Mouse (Mus musculus) T-helper 17 cell (primary cell): ENCODE measurements around the gene Bpifb9a.
"Not testable (repeated sequence)": the region's sequence is repeated elsewhere in the genome, so short reads cannot be mapped to it uniquely, and the experiment has no call there.

Experiments
- in situ Hi-C, 2 experiments: fragments of 300-600 bp; cut with MboI, MseI; formaldehyde crosslinking; loops; 1 replicate in 1 of 2; 2 replicates in 1 of 2; pipeline ENCODE4 v1.15.1; 2025; ENCODE audit warnings: high pct_unique_total_duplicates in 2 of 2

The Bpifb9a gene

GRCm38 (mm10) chr2:154301763-154302162, 44.1 kb downstream of the Bpifb9a start:
- in situ Hi-C loops, result no loop called here

- in situ Hi-C loops, result loop anchor here (5.0 kb wide), 1 partner anchor 47 kb away; the partner anchor contains the start of gene Bpifb9a (in 2 of the 2)
Measured at GRCm38 (mm10) chr2:154304604-154305003, 47.0 kb downstream of the Bpifb9a start.

GRCm38 (mm10) chr2:154306927-154307326, 49.3 kb downstream of the Bpifb9a start, which contains the start of gene Bpifb9b:
Gene Bpifb9b, plus strand, starts transcription at chr2:154307227.
- in situ Hi-C loops, result loop anchor here (5.0 kb wide), 1 partner anchor 50 kb away; the partner anchor contains the start of gene Bpifb9a (in 2 of the 2)

DNA sequence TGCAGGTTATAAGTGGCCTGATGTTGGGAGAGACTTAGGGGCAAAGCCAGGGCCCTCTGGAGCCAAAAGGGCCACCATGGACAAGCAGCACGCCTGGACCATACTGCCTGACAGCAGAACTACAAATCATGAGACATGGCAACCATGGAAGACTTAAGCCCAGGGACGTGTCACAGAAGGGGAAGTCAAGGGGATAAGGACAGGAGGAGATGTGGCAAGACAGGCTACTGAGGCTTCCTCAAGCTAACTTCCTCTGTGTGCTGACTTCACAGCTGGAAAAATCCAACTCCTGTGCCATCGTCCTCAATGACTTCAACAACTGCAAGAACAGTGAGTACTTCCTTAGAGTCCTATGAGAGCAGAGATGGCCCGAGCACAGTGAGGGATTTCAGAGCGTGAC, 56.1 kb downstream of the Bpifb9a start:
- in situ Hi-C loops, result not testable (repeated sequence)
